8 mouse cellular contexts compared by ENCODE assay signal in the genomic region with DNA sequence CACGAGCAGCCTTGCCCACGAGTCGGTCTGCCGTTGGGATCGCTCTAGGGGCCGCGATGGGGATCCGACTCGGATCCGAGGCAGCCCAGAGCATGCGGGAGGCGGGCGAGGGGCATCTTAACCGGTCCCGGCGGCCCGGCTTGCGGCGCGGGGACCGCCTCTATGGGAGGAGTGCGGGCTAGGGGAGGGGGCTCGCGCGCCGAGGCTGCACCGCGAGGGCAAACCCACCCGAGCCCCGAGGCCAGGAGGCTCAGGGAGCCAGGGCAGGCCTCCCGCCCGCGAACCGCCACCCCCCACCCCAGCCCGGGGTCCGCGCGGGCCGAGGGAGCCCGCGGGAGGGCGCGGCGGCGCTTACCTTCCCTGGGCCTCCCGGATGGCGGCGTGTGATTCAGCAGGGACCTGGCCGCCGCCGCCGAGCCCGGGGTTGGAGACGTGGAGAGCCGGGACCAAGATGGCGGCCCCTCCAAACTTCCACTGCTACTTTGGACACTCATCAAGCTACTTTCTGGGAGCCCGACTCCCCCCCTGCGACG. TPM values are rescaled to one million over a fixed set of nuclear protein-coding genes. Genes with fewer than 3 reads are reported as not detected.
A peak's percentile ranks its signal among the peaks of the same experiment; 100 is the strongest.
DNase-seq lines count a peak whose midpoint lies in the region; ATAC-seq and TF ChIP-seq lines count a peak whose summit lies in the region.

No protein-coding gene starts in this region.

- peak overlapping the region; percentile 69 to 93 for H3K4me3 ChIP-seq in heart, embryonic 14.5 days (ENCODE audit: control insufficient read depth in 1 of 2, insufficient read depth in 1 of 2, low read depth in 1 of 2, low read length in 2 of 2)
- H3K4me3 ChIP-seq in layer of hippocampus, adult 2 months = peak overlapping the region; percentile 80
- peak overlapping the region; percentile 97 for H3K4me3 ChIP-seq in lung, embryonic 15.5 days
- H3K4me3 ChIP-seq in olfactory bulb, adult 2 months (ENCODE audit: insufficient read depth, low read depth, low read length) = peak overlapping the region; percentile 74

- no peaks in the 10 kb centered on the region for H3K36me3 ChIP-seq in heart, embryonic 14.5 days (ENCODE audit: control insufficient read depth, insufficient read depth, low read length)
- H3K36me3 ChIP-seq in lung, embryonic 15.5 days = no peaks in the 10 kb centered on the region

- whole genome bisulfite sequencing in heart, embryonic 14.5 days = under 1% methylated on average over 58 of the region's 59 CpGs
- under 1% methylated on average over 52 of the region's 59 CpGs for WGBS in lung, embryonic 15.5 days
- WGBS in olfactory bulb, adult 2 months = under 1% methylated on average over 59 of the region's 59 CpGs

- TF ChIP-seq POLR2A in olfactory bulb, adult 2 months (IDR thresholded peaks at IDR 0.05; ENCODE audit: insufficient read depth, low read depth, low read length) = no peak

- no peaks in the 10 kb centered on the region for H3K9me3 ChIP-seq in heart, embryonic 14.5 days (ENCODE audit: control insufficient read depth, low read length)
- H3K9me3 ChIP-seq in lung, embryonic 15.5 days = no peaks in the 10 kb centered on the region

- no peaks in the 10 kb centered on the region for H3K27me3 ChIP-seq in heart, embryonic 14.5 days (ENCODE audit: control insufficient read depth, insufficient read depth, low read length)
- H3K27me3 ChIP-seq in lung, embryonic 15.5 days = no peaks in the 10 kb centered on the region

- peak overlapping the region; percentile 77 for H3K4me2 ChIP-seq in heart, embryonic 14.5 days (ENCODE audit: low read length)
- H3K4me2 ChIP-seq in lung, embryonic 15.5 days = peak overlapping the region; percentile 65

- H3K9ac ChIP-seq in heart, embryonic 14.5 days (ENCODE audit: low read length) = peak overlapping the region; percentile 98
- H3K9ac ChIP-seq in lung, embryonic 15.5 days = peak overlapping the region; percentile 99

- H3K27ac ChIP-seq in heart, embryonic 14.5 days (replicated peaks in 1 of 2; ENCODE audit: control insufficient read depth in 1 of 2, insufficient read depth in 1 of 2, low read depth in 2 of 2, low read length in 2 of 2) = peak overlapping the region; percentile 97 to 100
- H3K27ac ChIP-seq in layer of hippocampus, adult 2 months = peak overlapping the region; percentile 96
- H3K27ac ChIP-seq in lung, embryonic 15.5 days = peak overlapping the region; percentile 100
- peak overlapping the region; percentile 58; the same call in 1 of the 2 replicates for H3K27ac ChIP-seq in olfactory bulb, adult 2 months (ENCODE audit: insufficient read depth, low read depth, low read length)

- ATAC-seq in erythroblast, adult 5-6 weeks (replicated peaks; ENCODE audit: low FRiP score, poor library complexity, severe bottlenecking) = peak; percentile 31; the same call in 1 of the 2 replicates
- peak; percentile 49 for ATAC-seq in heart, embryonic 14.5 days (ENCODE audit: insufficient number of reproducible peaks, insufficient read depth, low FRiP score, low read depth)
- ATAC-seq in lung, embryonic 15.5 days (ENCODE audit: borderline replicate concordance, extremely low read depth, low FRiP score, low TSS enrichment) = peak; percentile 68

- DNase-seq in CD4-positive helper T cell, adult 2 months (ENCODE audit: low read depth, low spot score) = peak; percentile 82
- DNase-seq in adrenal gland, postnatal 25 days = peak; percentile 53
- peak; percentile 59 to 65 for DNase-seq in layer of hippocampus, adult 2 months (ENCODE audit: low spot score in 2 of 2)
- peak; percentile 72 for DNase-seq in thymus, postnatal 0 days (ENCODE audit: low spot score)

- H3K4me1 ChIP-seq in heart, embryonic 14.5 days (ENCODE audit: control insufficient read depth in 2 of 2, insufficient read depth in 2 of 2, low read length in 2 of 2) = peaks cover 2 to 28% of the 10 kb centered on the region in 2 experiments; a peak in 3 of 4 replicates
- peaks cover 13% of the 10 kb centered on the region for H3K4me1 ChIP-seq in lung, embryonic 15.5 days
- H3K4me1 ChIP-seq in olfactory bulb, adult 2 months (ENCODE audit: control insufficient read depth, insufficient read depth, low read length) = 0 out of 2 replicates have a peak, but pooled peaks cover 4% of the 10 kb centered on the region

- TF ChIP-seq CTCF in layer of hippocampus, adult 2 months (conservative IDR thresholded peaks at IDR 0.05) = no peak
- no peak for TF ChIP-seq CTCF in olfactory bulb, adult 2 months (IDR thresholded peaks at IDR 0.05; ENCODE audit: insufficient read depth, low read depth, low read length)

RNA-seq across cellular contexts. Expression of gene Tlk1, which starts 0.6 kb away (rescaled TPM):
- 70.8 and 82.7 TPM in 2 replicates for total RNA-seq in adrenal gland, postnatal 25 days (2021)
- total RNA-seq in erythroblast, adult 5-6 weeks (2015; ENCODE audit: low replicate concordance) = 58.6 and 84.4 TPM in 2 replicates
- 59.6 and 75.0 TPM in 2 replicates for total RNA-seq in erythroblast, adult 5-6 weeks (2017; ENCODE audit: low replicate concordance)
- polyA plus RNA-seq in heart, embryonic 14.5 days (2014; fragmentation: Nextera tagmentation; extraction: Ambion mirVana) = 37.2 and 41.0 TPM in 2 replicates
- total RNA-seq in layer of hippocampus, adult 2 months (2021) = 10 to 100 TPM; 74.0 to 83.3 TPM
- 29.5 and 33.2 TPM in 2 replicates for polyA plus RNA-seq in lung, embryonic 15.5 days (2015; fragmentation: Nextera tagmentation; extraction: Ambion mirVana)
- not detected in 2 replicates for polyA plus RNA-seq in olfactory bulb, adult 2 months (2012; ENCODE audit: insufficient read depth, insufficient read length, low replicate concordance, missing spikeins)
- 37.0 and 45.3 TPM in 2 replicates for polyA plus RNA-seq in thymus, postnatal 0 days (2015; fragmentation: Nextera tagmentation; extraction: Ambion mirVana)

Comparison
In these comparisons a context has a peak if more than half of its experiments do, and no peak if none do; other contexts are left out.
1. Peak in every context shown above with its lines: DNase-seq, ATAC-seq, H3K4me3 ChIP-seq and H3K27ac ChIP-seq.